Mouse (Mus musculus) liver, embryonic 14.5 days (tissue): ENCODE measurements around the gene Spef1. TPM values are rescaled to one million over a fixed set of nuclear protein-coding genes. Genes with fewer than 3 reads are reported as not detected.

Experiments
- ATAC-seq: fragments of 200-750 bp; cut with Nextera tagmentation; 2 replicates; pipeline ENCODE4 v1.8.0; 2017; ENCODE audit warnings: moderate number of reproducible peaks, mild to moderate bottlenecking, moderate library complexity; ENCODE audit not compliant: insufficient read depth
- DNase-seq, 3 experiments: peaks; one replicate each; pipeline ENCODE4 v3.0.0-alpha.2; 2012 to 2013; ENCODE audit warnings: low read depth in 3 of 3, low spot score in 3 of 3
- H3K27ac ChIP-seq: fragments of 300-500 bp; sonication (generic); 2 replicates; pipeline ENCODE4 v1.5.1; 2014; ENCODE audit warnings: moderate library complexity, mild to moderate bottlenecking, control low read depth, inconsistent platforms
- H3K27me3 ChIP-seq: fragments of 300-500 bp; sonication (generic); 2 replicates; pipeline ENCODE4 v1.6.1; 2014; ENCODE audit warnings: mild to moderate bottlenecking, low read length, moderate library complexity; ENCODE audit not compliant: control insufficient read depth, insufficient read depth
- H3K36me3 ChIP-seq: fragments of 300-500 bp; sonication (generic); replicated peaks from 2 replicates; pipeline ENCODE4 v1.6.1; 2014; ENCODE audit warnings: low read depth; ENCODE audit not compliant: control insufficient read depth, insufficient read depth
- H3K4me1 ChIP-seq, 2 experiments: fragments of 200-500 bp in 1 of 2; fragments of 300-500 bp in 1 of 2; sonication (generic) in 1 of 2; replicated peaks; 2 replicates each; pipeline ENCODE4 v1.6.1; 2012 to 2014; ENCODE audit warnings: antibody characterized with exemption in 1 of 2, inconsistent platforms in 1 of 2, low read length in 1 of 2; ENCODE audit not compliant: control insufficient read depth in 2 of 2, insufficient read depth in 2 of 2
- H3K4me2 ChIP-seq: fragments of 300-500 bp; sonication (generic); 2 replicates; pipeline ENCODE4 v1.6.1; 2014; ENCODE audit warnings: low read depth, mild to moderate bottlenecking, control low read depth, moderate library complexity
- H3K4me3 ChIP-seq, 2 experiments: fragments of 200-500 bp in 1 of 2; fragments of 300-500 bp in 1 of 2; sonication (generic) in 1 of 2; 2 replicates each; pipeline ENCODE4 v1.5.1; 2012 to 2014; ENCODE audit warnings: low read depth in 2 of 2, low read length in 2 of 2, mild to moderate bottlenecking in 2 of 2, control low read depth in 1 of 2, inconsistent platforms in 1 of 2, moderate library complexity in 1 of 2; ENCODE audit not compliant: insufficient read depth in 1 of 2
- H3K9ac ChIP-seq: fragments of 300-500 bp; sonication (generic); replicated peaks from 2 replicates; pipeline ENCODE4 v1.6.1; 2014; ENCODE audit warnings: mild to moderate bottlenecking, control low read depth, moderate library complexity
- H3K9me3 ChIP-seq: fragments of 300-500 bp; sonication (generic); 2 replicates; pipeline ENCODE4 v1.6.1; 2016; ENCODE audit warnings: low read length, mixed read lengths; ENCODE audit not compliant: control insufficient read depth
- CTCF ChIP-seq: IDR thresholded peaks from 2 replicates; pipeline ENCODE4 v1.5.1; 2016; ENCODE audit warnings: antibody characterized with exemption, low read depth, control low read depth
- EP300 ChIP-seq: IDR thresholded peaks from 2 replicates; pipeline ENCODE4 v1.6.1; 2016; ENCODE audit warnings: antibody characterized with exemption, low read depth
- WGBS: fragments of 180-500 bp; shearing (Covaris S2); extraction: QIAGEN DNeasy Blood & Tissue Kit; methylation state at CpG from one replicate; pipeline ENCODE4 v1.1.7; 2014; ENCODE audit not compliant: insufficient replicate concordance; 5-methylcytosine and 5-hydroxymethylcytosine counted together
- polyA plus RNA-seq, 2 experiments: library from polyadenylated mRNA; depleted of rRNA in 1 of 2; stranded (reverse) in 1 of 2; unstranded in 1 of 2; fragments of >200 nt; fragmentation: Nextera tagmentation in 1 of 2; extraction: Ambion mirVana in 1 of 2; gene quantifications; 2 replicates each; pipeline versions ENCODE4 v1.2.1 to v1.2.3; 2012 to 2014

Gene Spef1
- polyA plus RNA-seq, 2 experiments = 1.3 to 2.2 TPM

DNA sequence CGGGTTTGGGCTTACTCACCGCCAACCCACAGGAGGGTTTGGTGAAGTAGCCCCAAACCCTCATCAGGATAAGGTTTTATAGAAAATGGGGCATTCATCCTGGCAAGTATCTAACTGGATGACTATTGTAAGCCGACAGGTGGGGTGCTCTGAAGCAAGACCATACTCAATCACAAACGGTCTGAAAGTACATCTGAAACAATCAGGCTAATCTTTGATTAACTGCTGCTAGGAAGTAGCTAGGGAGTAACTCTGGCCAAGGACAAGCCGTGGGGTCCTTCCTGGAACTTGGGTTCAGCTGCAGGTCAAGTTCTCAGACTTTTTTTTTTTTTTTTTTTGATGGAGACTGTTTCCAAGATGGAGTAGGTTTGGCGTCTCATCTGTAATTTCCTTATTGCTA is 19.1 kb downstream of the Spef1 start:
- no peak for DNase-seq
- Histone ChIP-seq H3K4me3 (no peak overlapping the region), H3K36me3 (no peaks in the 10 kb centered on the region), H3K9me3 (no peaks in the 10 kb centered on the region), H3K9ac (no peak overlapping the region), H3K27me3 (peaks cover 42% of the 10 kb centered on the region), H3K4me2 (no peak overlapping the region), H3K27ac (no peak overlapping the region), H3K4me1 (peaks cover 0 to 2% of the 10 kb centered on the region in 2 experiments; a peak in 1 of 4 replicates)
- no peak for TF ChIP-seq EP300
- WGBS = 66% methylated on average over 6 of the region's 6 CpGs
- no peak for ATAC-seq

DNA sequence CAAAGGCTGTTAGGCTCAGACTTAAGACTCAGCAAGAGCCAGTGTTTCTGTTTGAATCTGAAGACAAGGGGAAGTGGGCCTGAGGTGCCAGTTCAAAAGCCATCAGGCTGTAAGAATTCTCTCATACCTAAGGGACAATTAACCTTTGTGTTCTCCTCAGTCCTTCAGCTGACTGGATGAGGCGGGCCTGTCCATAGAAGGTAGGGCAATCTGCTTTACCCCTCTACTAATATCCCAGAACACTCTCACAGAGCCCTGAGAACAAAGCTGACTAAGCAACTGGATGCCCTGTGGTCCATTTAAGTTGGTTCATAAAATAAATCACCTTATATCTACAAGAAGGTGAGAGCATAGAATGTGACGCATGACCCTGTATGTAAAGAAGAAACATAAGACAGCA is 20.9 kb downstream of the Spef1 start:
- 73% methylated on average over 2 of the region's 2 CpGs for WGBS
- TF ChIP-seq EP300 (no peak), CTCF (no peak)
- ATAC-seq = no peak
- no peak overlapping the region for H3K4me3 ChIP-seq
- no peaks in the 10 kb centered on the region for H3K36me3 ChIP-seq
- no peaks in the 10 kb centered on the region for H3K9me3 ChIP-seq
- H3K9ac ChIP-seq = no peak overlapping the region
- H3K4me1 ChIP-seq = no peaks in the 10 kb centered on the region
- peaks cover 23% of the 10 kb centered on the region for H3K27me3 ChIP-seq
- H3K27ac ChIP-seq = no peak overlapping the region
- H3K4me2 ChIP-seq = no peak overlapping the region
- no peak for DNase-seq

DNA sequence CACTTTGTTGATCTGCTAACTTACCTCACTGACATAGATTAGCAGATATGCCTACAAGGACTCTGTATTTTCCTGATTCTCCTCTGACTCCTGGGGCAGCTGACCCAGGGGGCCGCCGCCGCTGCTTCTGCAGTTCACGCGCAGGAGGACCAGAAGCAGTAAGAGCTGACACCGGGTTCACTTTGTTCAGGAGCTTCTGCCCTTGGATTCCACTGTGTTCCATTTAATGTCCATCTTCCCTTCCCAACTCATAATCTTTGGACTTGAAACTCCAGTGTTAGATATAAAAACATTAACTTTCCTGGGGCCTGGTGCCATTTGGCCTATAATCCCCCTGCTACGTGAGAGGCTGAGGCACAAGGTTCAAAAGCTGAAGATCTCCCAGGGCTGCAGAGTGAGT is 23.2 kb downstream of the Spef1 start:
- no peaks in the 10 kb centered on the region for H3K9me3 ChIP-seq
- ATAC-seq (no peak), DNase-seq (no peak)
- peaks cover under 1% of the 10 kb centered on the region for H3K27me3 ChIP-seq
- peaks cover 3 to 6% of the 10 kb centered on the region in 2 experiments for H3K4me1 ChIP-seq
- no peaks in the 10 kb centered on the region for H3K36me3 ChIP-seq
- TF ChIP-seq CTCF (no peak), EP300 (no peak)
- no peak overlapping the region for H3K4me2 ChIP-seq
- 84% methylated on average over 7 of the region's 7 CpGs for WGBS
- H3K27ac ChIP-seq = no peak overlapping the region
- no peak overlapping the region for H3K4me3 ChIP-seq
- H3K9ac ChIP-seq = no peak overlapping the region

DNA sequence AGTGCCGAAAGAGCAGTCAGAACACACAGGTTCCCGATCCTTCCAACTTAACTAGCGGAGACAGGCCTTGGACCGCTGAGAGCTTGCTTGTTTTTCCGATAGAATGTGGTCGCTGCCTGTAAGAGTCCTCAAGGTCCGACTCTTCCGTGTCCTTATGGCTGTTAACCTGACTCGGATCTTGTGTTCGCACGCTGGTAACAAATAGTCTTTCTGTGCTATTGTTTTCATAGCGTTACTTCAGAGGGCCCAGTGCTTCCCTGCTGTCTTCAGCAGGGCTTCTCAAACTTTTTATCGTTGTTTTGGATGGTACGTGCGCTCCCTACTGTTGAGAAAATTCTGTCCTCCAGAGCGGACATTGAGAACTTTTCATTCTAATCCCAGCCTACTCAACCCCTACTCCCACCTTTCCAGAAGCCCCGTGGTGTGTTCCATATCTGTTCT is 26.4 kb downstream of the Spef1 start:
- peaks cover 10 to 14% of the 10 kb centered on the region in 2 experiments for H3K4me1 ChIP-seq
- H3K4me3 ChIP-seq = peak overlapping the region; percentile 62 to 82
- DNase-seq = peak in 1 of 3 experiments; percentile 32
- H3K27me3 ChIP-seq = no peaks in the 10 kb centered on the region
- WGBS = 2% methylated on average over 17 of the region's 17 CpGs
- H3K9ac ChIP-seq = peak overlapping the region; percentile 85
- H3K36me3 ChIP-seq = no peaks in the 10 kb centered on the region; the same call in 1 of the 2 replicates
- TF ChIP-seq CTCF (peak; percentile 46; the same call in 1 of the 2 replicates), EP300 (no peak)
- peak overlapping the region; percentile 100 for H3K4me2 ChIP-seq
- no peaks in the 10 kb centered on the region for H3K9me3 ChIP-seq
- H3K27ac ChIP-seq = peak overlapping the region; percentile 90
- ATAC-seq = no peak

DNA sequence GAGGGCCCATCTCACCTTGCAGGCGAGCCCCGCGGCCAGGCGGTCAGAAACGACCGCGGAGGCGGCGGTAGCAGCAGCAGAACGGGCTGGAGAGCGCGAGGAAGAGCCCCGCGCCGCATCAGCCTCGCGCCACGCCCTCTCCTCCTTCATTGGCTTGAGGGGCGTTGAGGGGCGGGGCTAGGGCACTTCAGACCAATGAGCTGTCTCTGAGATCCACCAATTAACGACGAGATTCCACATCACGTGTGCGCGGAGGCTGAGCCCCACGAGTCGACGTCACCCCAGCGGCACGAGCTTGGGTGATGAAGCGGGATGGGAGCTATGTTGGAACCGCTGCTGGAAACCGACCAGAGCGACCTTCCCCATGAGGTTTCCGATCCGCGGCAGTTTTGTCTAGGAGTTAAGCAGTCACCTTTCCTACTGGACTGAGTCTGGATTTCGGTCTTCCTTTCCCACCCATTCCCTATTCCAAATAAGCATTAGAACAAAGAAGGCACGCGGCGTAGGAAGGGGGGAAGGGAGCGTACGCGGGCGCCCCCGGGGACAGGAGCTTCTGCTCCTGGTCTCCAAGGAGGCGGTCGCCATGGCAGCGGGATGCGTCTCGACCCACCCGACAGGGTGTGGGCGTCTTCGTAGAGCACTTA is 27.0 kb downstream of the Spef1 start, which contains the start of gene 1700037H04Rik:
1700037H04Rik (minus strand) TSS at position 144 of the 644 bp plus-strand sequence.
- H3K27ac ChIP-seq = peak within 1 kb of the TSS; percentile 92
- no peak for TF ChIP-seq CTCF
- no peak for TF ChIP-seq EP300
- H3K4me1 ChIP-seq = peaks cover 14% of the 10 kb centered on the region in 2 experiments
- peak within 1 kb of the TSS; percentile 100 for H3K4me2 ChIP-seq
- peak; percentile 95 for ATAC-seq
- peak; percentile 99 for DNase-seq
- H3K9me3 ChIP-seq = no peaks in the 10 kb centered on the region
- peaks cover 4% of the 10 kb centered on the region for H3K36me3 ChIP-seq
- H3K4me3 ChIP-seq = peak within 1 kb of the TSS; percentile 78 to 82
- no peaks in the 10 kb centered on the region for H3K27me3 ChIP-seq
- H3K9ac ChIP-seq = peak within 1 kb of the TSS; percentile 91
- WGBS = under 1% methylated on average over 54 of the region's 54 CpGs
